Mouse (Mus musculus) G1E (cell line): ENCODE results near the gene Dnal4. TPM values are rescaled to one million over a fixed set of nuclear protein-coding genes. Genes with fewer than 3 reads are reported as not detected.

Source experiments
- ATAC-seq: 2 replicates; pipeline ENCODE4 v1.8.0; 2016; ENCODE audit warnings: mild to moderate bottlenecking; ENCODE audit not compliant: insufficient number of reproducible peaks, poor library complexity, low FRiP score, severe bottlenecking; ENCODE audit errors: extremely low read depth
- DNase-seq: peaks from one replicate; pipeline ENCODE4 v3.0.0; 2012; ENCODE audit warnings: low spot score
- H3K27me3 ChIP-seq: 2 replicates; pipeline ENCODE4 v1.6.1; 2012; ENCODE audit warnings: mild to moderate bottlenecking, low read length, inconsistent platforms; ENCODE audit not compliant: insufficient read depth
- H3K36me3 ChIP-seq: replicated peaks from 2 replicates; pipeline ENCODE3; 2012; ENCODE audit warnings: mild to moderate bottlenecking, inconsistent platforms
- H3K4me1 ChIP-seq: 2 replicates; pipeline ENCODE4 v1.6.1; 2012; ENCODE audit warnings: low read depth, low read length, inconsistent platforms, mixed read lengths; ENCODE audit not compliant: insufficient read depth
- H3K4me3 ChIP-seq: 2 replicates; pipeline ENCODE4 v1.5.1; 2012; ENCODE audit warnings: low read depth, mild to moderate bottlenecking, inconsistent platforms, low read length, moderate library complexity, mixed read lengths
- H3K9me3 ChIP-seq: replicated peaks from 2 replicates; pipeline ENCODE4 v1.6.1; 2012; ENCODE audit warnings: inconsistent platforms
- CTCF ChIP-seq: IDR thresholded peaks from 2 replicates; pipeline ENCODE4 v1.5.1; 2012; ENCODE audit warnings: low read depth, low read length, inconsistent platforms, mixed read lengths
- GATA1 ChIP-seq: IDR thresholded peaks from 2 replicates; pipeline ENCODE4 v1.6.1; 2012; ENCODE audit warnings: borderline replicate concordance, low read length, inconsistent platforms, mixed read lengths
- GATA2 ChIP-seq: IDR thresholded peaks from 2 replicates; pipeline ENCODE4 v1.6.1; 2012; ENCODE audit warnings: low read depth, low read length, inconsistent platforms, borderline replicate concordance
- POLR2AphosphoS5 ChIP-seq: IDR thresholded peaks from 2 replicates; pipeline ENCODE4 v1.6.1; 2012; ENCODE audit warnings: low read depth, low read length, inconsistent platforms; ENCODE audit not compliant: insufficient replicate concordance
- TAL1 ChIP-seq: conservative IDR thresholded peaks from 2 replicates; pipeline ENCODE4 v1.6.1; 2012; ENCODE audit warnings: low read depth, low read length, inconsistent platforms, mixed read lengths
- polyA plus RNA-seq: library from polyadenylated mRNA; stranded (reverse); fragments of >175 nt; gene quantifications from 2 replicates; pipeline ENCODE4 v1.2.3, GENCODE M21; 2012
- total RNA-seq, 2 experiments: library from RNA; stranded (forward) in 1 of 2; stranded (reverse) in 1 of 2; fragments of 200-1000 nt in 1 of 2; fragments of >200 nt in 1 of 2; fragmentation: Nextera tagmentation in 1 of 2; gene quantifications; 2 replicates each; pipeline ENCODE4 v1.2.3; 2014 to 2017

The Dnal4 gene
- total and polyA plus RNA-seq, 3 experiments = 13.1 to 29.7 (median 15.2) TPM

GRCm38 (mm10) chr15:79801646-79802045, 24.0 kb upstream of the Dnal4 start:
- no peaks in the 10 kb centered on the region for H3K36me3 ChIP-seq
- DNase-seq = no peak
- no peak for TF ChIP-seq GATA2
- no peak for TF ChIP-seq POLR2AphosphoS5
- no peak for TF ChIP-seq GATA1
- no peak for TF ChIP-seq CTCF
- no peak overlapping the region for H3K4me3 ChIP-seq
- H3K9me3 ChIP-seq = peaks cover 9% of the 10 kb centered on the region
- no peaks in the 10 kb centered on the region for H3K4me1 ChIP-seq
- peaks cover 9% of the 10 kb centered on the region; the same call in 1 of the 2 replicates for H3K27me3 ChIP-seq
- no peak for ATAC-seq

- ATAC-seq (no peak), DNase-seq (no peak)
- no peak for TF ChIP-seq GATA2
- TF ChIP-seq GATA1 = no peak
- no peak for TF ChIP-seq CTCF
- TF ChIP-seq POLR2AphosphoS5 = no peak
- TF ChIP-seq TAL1 = no peak
- Histone ChIP-seq H3K9me3 (peaks cover 9% of the 10 kb centered on the region), H3K36me3 (no peaks in the 10 kb centered on the region), H3K4me1 (no peaks in the 10 kb centered on the region), H3K27me3 (peaks cover 9% of the 10 kb centered on the region; the same call in 1 of the 2 replicates), H3K4me3 (no peak overlapping the region)
Measured at GRCm38 (mm10) chr15:79800701-79801100, 23.1 kb upstream of the Dnal4 start.

GRCm38 (mm10) chr15:79798591-79798990, 20.9 kb upstream of the Dnal4 start:
- peaks cover 1% of the 10 kb centered on the region for H3K9me3 ChIP-seq
- H3K36me3 ChIP-seq = no peaks in the 10 kb centered on the region
- H3K4me3 ChIP-seq = no peak overlapping the region
- TF ChIP-seq GATA1 (no peak), GATA2 (no peak), TAL1 (no peak)
- H3K4me1 ChIP-seq = no peaks in the 10 kb centered on the region
- DNase-seq (no peak), ATAC-seq (no peak)
- peaks cover 7% of the 10 kb centered on the region; the same call in 1 of the 2 replicates for H3K27me3 ChIP-seq

DNA sequence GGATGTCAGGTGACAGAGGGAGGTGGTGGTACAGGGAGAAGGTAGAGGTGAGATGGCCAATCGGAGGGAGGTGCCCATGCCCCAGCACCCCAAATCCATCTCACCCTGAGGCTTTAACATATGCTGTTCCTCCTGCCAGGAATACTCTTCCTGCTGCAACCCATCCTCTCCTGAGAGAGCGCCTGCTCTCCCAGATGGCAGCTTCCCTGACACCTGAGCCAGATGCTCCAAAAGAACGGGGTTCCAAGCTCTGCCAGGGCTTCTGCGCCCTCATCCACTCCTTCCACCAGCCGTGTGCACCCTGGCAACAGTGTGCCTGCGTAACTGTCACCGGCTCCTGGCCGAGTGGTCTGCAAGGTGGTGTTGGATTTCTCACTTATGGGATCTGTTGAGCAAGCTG, 20.0 kb upstream of the Dnal4 start:
- Histone ChIP-seq H3K27me3 (peaks cover 7% of the 10 kb centered on the region; the same call in 1 of the 2 replicates), H3K36me3 (no peaks in the 10 kb centered on the region), H3K4me1 (no peaks in the 10 kb centered on the region), H3K9me3 (no peaks in the 10 kb centered on the region), H3K4me3 (no peak overlapping the region)
- DNase-seq (no peak), ATAC-seq (no peak)
- TF ChIP-seq GATA1 (no peak), CTCF (no peak), POLR2AphosphoS5 (no peak), TAL1 (no peak), GATA2 (no peak)

DNA sequence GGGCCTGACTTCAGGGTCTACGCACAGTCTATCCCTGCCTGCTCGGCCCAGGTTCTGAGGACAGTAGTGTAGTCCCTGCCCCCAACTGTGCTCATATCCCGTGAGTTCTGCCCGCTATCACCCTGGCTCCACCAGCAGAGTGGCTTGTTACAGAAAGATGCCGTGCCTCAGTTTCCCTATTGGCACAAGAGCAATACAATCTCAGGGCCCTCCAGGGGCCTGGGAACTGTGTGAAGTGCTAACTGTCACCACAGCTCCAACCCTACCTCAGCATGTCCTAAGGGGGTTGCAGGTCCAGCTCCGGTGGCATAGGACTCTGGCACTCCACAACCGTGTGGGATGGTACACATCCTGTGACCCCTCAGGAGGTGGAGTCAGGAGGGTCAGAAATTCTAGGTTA, 19.4 kb upstream of the Dnal4 start:
- no peaks in the 10 kb centered on the region for H3K9me3 ChIP-seq
- no peak for DNase-seq
- H3K27me3 ChIP-seq = peaks cover 7% of the 10 kb centered on the region; the same call in 1 of the 2 replicates
- no peaks in the 10 kb centered on the region for H3K4me1 ChIP-seq
- no peaks in the 10 kb centered on the region for H3K36me3 ChIP-seq
- H3K4me3 ChIP-seq = no peak overlapping the region
- no peak for ATAC-seq
- TF ChIP-seq POLR2AphosphoS5 (no peak), GATA1 (no peak), CTCF (no peak), GATA2 (no peak), TAL1 (no peak)

- TF ChIP-seq GATA1 (no peak), POLR2AphosphoS5 (no peak), GATA2 (no peak), TAL1 (no peak), CTCF (no peak)
- ATAC-seq = no peak
- DNase-seq = no peak
- H3K9me3 ChIP-seq = no peaks in the 10 kb centered on the region
- H3K4me3 ChIP-seq = no peak overlapping the region
- no peaks in the 10 kb centered on the region for H3K36me3 ChIP-seq
- H3K27me3 ChIP-seq = peaks cover 7% of the 10 kb centered on the region; the same call in 1 of the 2 replicates
- no peaks in the 10 kb centered on the region for H3K4me1 ChIP-seq
Measured at GRCm38 (mm10) chr15:79796256-79796655, 18.6 kb upstream of the Dnal4 start.

DNA sequence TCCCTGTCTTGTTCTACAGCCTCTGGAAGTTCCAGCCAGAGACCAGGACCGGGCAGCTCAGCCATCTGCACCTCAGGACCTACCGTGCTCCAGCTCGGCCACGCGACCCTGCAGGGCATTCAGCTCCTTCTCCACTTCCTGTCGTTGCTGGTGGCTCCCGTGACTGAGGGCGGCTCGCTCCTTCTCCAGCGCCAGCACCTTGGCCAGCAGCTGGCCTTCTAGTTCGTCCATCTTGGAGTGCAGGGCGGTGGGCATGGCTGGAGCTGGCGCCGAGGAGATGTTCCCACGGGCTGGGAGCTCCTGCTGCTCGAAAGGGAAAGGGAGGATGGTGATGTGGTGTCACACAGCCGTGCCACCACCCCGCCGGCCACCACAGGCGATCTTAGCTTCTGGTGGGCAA, 16.5 kb upstream of the Dnal4 start:
- H3K36me3 ChIP-seq = no peaks in the 10 kb centered on the region
- DNase-seq = no peak
- no peak overlapping the region for H3K4me3 ChIP-seq
- TF ChIP-seq TAL1 (no peak), GATA1 (no peak), CTCF (no peak), POLR2AphosphoS5 (no peak), GATA2 (no peak)
- no peaks in the 10 kb centered on the region for H3K4me1 ChIP-seq
- H3K27me3 ChIP-seq = peaks cover 15% of the 10 kb centered on the region; the same call in 1 of the 2 replicates
- no peak for ATAC-seq
- no peaks in the 10 kb centered on the region for H3K9me3 ChIP-seq
